Mouse (Mus musculus) yolk sac, embryonic 10.5 days (tissue): Measurements from ENCODE around the gene Ace.

Experiments used
- DNase-seq: peaks from one replicate; pipeline ENCODE4 v3.0.0-alpha.2; 2017; ENCODE audit warnings: low spot score

The Ace gene

DNA sequence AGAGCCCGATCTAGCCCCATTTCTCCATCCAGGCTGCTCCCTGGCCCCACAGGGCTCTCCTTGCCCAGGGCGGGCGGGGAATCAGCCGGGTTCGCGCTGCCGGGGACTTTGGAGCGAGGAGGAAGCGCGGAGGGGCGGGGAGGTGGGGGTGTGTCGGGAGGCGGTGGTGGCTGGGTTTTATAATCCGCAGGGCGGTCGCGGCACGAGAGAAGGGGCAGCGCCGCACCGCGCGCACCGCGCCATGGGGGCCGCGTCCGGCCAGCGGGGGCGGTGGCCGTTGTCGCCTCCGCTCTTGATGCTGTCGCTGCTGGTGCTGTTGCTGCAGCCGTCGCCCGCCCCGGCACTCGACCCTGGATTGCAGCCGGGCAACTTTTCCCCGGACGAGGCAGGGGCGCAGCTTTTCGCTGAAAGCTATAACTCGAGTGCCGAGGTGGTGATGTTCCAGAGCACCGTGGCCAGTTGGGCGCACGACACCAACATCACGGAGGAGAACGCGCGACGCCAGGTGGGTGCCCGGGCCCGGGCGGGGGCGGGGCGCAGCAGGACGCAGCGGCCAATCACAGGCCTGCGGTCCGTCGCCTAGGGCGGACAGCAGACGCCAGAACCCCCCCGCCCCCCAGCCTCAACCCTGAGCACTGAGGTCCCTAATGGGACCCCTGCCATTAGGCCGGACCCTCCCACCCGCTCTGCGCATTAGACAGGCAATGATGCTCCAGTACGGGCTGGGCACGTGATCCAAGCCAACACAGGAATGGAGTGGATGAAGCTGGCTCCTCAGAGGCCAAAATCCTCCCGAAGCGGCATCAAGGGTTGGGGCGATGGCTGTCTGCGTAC lies at the start of gene Ace:
Gene Ace, plus strand, starts transcription at position 205 of the 834 bp plus-strand sequence.
- DNase-seq, result peak; percentile 52

DNA sequence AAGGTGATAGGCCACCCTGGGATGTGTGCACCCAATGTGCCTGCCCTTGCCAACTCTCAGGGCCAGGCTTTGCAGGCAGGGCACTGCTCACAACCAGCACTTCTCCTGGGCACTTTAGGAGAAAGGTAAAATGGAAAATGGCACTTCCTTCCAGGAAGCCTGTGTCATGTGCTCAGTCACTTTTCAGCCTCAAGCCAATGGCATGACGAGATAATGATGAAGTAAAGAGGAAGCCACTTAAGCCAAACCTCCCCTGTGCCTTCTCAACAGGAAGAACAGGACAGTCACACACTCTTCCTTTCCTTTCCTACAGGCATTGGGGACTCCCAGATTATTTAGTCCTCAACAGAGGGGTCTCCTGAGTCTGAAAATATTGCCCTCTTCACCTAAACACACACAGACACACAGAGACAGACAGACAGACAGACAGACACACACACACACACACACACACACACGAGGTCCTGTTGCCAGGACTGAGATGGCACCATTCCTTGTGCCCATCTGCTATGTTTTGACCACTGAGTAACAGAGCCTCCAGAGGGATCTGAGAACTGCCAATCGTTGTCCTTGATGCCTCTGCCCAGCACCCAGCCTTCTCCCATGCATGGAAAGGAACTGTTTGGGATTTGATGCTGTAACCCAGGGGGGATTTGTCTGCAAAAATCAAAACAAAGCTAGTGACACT lies 47.5 kb upstream of the Ace start:
- no peak for DNase-seq

GRCm38 (mm10) chr11:105920836-105921235 lies 46.9 kb upstream of the Ace start:
- DNase-seq, result no peak

DNA sequence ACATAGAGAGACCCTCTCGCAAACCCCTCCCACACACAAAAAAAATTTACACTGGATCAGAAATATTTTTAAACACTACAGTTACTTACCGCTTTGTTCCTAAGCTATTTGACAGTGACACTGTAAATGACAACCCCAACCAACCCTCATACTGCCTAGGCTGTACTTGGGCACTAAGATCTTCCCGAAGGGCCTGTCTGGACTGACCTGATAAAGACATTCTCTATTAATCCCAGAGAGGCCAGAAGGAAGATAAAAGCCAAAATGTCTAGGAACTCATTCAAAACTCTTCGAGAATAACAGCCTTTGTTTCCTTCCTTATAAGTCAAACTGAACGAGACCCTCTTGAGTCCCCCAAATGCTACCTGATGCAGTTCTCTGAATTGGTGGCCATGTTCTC lies 46.5 kb upstream of the Ace start:
- no peak for DNase-seq

DNA sequence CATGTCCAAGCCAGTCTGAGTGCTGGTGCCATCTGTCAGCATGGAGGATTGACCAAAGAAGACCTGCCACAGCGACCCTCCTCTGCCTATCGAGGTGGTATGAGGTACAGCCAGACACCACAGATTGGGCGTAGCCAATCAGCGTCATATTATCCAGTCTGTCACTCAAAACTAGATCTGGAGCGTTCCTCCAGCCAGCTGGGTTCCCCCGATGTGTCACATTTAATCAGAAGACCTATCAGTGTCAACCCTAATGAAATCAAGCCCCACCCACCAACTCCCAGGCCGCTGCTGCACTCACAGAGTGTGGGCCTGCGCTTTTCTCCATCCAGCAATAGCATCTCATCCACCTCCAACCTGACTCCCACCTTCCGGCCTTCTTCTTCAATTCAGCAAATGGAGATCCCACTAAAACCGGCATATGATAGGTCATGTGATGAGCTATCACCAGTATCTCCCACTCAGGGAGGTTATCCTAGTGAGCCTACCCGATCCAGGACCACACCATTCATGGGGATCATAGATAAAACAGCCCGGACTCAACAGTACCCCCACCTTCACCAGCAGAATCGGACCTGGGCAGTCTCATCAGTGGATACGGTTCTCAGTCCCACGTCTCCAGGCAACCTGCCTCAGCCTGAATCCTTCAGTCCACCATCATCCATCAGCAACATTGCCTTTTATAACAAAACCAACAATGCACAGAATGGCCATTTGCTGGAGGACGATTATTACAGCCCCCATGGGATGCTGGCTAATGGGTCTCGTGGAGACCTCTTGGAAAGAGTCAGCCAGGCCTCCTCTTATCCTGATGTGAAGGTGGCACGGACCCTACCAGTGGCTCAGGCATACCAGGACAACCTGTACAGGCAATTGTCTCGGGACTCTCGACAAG lies 44.7 kb upstream of the Ace start:
- no peak for DNase-seq

DNA sequence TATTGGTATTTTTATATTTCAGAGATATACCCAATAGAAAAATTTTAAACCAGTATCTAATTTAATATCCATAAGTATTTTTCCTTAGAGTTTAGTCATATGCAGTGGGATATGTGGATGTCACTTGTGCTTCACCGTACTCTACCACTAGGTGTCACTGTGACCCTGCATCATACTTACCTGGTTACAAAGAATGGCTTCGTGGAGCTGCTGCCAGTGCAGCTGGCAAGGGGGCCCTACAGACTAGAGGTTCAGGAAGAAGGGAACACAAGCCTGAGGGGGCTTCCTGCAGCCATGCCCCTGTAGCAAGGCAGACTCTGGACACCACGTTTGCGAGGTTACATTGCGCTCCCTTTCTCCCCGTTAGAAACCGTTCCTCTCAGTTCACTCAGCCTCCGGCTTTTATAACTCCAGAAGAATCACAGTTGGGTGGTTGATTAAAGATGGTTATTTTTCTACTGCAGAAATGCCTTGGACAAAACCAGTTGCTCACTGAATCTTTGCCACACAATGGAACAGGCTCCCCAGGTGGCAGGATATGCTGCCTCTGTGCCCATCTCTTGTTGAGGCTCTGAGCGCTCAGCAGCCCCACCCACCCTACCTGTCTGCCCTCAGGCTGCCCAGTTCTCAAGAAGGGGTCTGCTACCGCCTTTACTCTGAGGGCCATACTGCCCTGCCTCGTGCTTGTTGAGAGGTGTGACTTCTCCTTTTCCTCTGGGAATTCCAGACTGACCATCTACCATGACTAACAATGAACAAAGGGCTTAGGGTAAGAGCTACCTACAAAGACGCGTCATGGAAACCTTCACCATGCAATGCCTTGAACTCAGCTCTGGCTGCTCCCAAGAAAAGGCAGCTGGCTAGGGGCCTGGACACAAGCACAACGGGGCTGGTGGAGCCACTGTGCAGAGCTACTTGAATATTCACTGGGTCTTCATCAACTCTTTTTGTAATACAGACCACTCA lies 40.4 kb upstream of the Ace start:
- DNase-seq, result peak; percentile 55

- no peak for DNase-seq
Observed at GRCm38 (mm10) chr11:105928171-105928570, 39.6 kb upstream of the Ace start.

DNA sequence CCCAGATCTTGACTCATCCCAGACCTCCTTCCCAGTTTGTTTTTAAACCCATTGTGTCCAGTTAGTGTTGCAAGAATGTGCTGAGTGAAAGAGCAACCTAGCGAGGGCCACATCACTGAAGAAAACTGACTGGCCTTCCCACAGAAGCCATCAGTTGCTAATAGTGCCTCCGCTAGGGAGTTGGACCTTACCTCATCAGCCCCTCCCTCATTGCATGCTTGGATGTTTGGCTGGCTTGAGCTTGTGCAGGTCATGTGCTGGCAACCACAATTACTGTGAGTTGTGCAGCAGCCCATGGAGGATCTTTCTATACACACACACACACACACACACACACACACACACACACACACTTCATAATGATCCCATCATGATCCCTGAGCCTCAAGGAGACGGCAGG lies 36.4 kb upstream of the Ace start:
- DNase-seq, result no peak

- no peak for DNase-seq
Observed at GRCm38 (mm10) chr11:105933746-105934145, 34.0 kb upstream of the Ace start.

- no peak for DNase-seq
Observed at GRCm38 (mm10) chr11:105934303-105934711, 33.4 kb upstream of the Ace start.

DNA sequence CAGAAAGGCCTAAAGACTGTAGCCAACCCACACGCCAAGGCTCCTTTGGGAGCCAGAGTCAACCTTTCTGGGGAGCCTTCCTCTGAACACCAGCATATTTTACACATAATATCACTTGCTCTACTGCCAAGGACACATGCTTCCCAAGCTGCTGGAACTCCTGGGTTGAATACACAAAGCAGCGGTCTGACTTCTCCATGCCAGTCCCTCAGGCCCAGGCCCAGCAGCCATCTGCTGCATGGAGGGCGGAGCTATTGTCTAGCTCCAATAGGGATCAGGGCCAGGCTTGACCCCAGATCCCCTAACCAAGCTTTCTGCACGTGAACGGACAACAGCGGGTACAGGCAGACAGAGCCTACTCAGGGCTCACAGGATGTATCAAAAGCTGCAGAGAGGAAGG lies 32.9 kb upstream of the Ace start:
- no peak for DNase-seq

DNA sequence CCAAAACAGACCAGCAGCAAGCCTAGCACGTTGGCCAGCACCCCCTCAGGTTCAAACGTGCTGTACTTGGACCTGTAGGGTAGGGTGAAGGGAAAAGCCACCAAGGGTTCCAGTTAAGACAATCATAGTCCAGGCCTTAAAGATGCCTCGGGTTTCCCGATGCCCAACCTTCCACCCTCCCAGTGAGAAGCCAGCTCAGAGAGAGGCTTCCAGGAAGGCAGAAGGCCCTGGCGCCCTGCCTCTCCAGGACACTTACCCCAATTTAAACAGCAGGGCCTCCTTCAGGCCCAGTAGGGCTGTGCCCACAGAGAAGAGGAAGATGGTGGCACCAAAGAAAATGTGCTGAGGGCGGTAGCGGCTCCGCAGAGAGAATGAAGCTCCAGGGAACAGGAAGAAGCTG lies 32.2 kb upstream of the Ace start:
- DNase-seq, result no peak

GRCm38 (mm10) chr11:105936200-105936599 lies 31.5 kb upstream of the Ace start:
- DNase-seq, result no peak

DNA sequence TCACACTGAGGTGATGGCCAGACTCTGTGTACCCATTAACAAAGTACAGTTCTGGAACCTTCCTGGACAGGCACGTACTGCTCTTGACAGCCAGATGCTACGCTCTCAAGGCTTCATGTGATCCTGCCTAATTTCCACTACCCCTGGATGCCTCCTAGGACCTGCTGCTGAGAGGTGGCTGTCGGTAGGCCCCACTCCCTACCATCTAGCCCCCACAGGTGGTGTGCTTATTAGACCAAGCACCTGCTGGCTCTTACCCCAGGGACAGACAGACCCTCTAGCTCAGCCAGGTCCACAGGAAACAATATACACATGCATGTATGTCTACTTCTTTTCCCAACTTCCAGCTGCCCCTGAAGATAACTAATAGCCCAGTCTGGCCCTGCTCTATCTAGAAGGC lies 30.8 kb upstream of the Ace start:
- no peak for DNase-seq

DNA sequence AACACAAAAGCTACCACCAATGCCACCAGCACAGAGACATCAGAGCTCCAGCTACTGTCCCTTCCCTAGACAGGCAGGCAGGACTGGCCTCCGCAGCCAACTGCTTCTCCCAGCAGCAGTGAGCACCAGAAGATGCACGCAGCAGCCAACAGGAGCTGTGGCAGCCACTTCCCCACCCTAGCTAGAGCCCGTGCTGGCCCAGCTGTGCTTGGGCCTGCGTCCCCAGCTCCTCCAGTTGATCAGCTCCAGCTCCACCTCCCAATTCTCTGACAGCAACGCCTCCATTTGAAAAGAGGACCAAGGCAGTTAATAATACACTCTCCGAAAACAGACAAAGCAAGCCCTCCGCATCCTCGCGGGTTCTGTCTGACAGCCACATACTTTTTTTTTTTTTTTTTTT lies 29.0 kb upstream of the Ace start:
- no peak for DNase-seq

DNA sequence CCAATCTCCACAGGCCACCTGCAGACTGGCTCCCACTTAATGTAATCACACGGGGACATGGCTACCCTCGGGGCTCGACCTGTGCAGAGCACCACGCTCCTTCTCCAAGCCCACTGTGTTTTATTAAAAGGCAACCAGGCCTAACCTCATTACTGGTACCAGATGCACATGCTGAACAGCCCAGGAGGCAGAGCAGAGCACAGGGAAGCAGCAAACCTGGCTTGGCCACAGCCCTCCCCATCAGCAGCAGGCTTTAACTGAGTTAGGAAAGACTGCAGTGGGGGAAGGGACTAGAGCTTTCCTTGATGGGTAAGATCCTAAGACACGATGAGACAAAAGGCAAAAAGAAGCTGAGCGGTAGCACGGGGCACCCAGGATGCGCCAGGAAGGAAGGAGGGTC lies 25.8 kb upstream of the Ace start:
- DNase-seq, result no peak

DNA sequence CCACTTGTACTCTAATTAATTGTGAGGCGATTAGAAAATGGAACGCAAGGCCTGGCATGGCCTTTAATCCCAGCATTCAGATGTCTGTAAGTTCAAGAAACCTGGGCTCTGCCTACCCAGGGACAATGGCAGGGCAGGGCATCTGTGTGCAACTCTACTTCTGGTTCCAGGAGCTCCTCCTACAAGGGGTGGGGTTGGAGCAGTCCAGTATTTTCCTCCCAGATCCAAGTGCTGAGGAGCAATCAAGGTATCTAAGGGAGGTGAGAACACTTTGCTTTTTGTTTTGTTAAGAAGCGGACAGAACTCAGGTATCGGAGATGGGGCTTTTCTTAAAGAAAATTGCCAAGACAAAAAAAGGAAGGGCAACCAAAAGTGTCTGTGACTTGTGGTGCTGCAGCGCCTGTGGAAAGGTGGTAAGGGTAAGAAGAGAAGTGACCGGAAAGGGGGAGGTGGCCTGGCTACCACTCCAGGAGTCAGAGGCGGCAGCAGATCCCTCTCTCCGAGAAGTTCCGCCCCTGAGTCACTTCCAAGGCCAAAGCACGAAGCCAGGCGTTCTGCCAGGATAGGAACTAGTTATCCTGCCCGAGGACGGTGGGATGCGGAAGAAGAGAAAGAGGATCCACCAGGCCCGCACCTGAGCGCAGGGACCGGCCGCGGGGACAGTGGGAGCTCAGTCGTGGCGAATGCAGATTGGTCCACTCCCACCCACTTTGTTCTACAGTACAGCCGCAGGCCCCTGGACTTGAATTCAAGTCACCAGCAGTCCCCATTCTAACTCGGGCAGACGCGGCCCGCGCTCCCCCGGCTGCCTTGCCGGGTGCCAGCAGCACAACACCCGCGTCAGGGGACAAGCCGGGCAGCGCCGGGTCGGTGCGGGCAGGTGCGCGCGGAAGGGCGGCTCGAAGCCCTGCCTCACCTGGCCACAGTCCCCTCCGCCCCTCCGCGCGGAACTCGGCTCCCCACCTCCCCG lies 24.3 kb upstream of the Ace start:
- DNase-seq, result peak; percentile 49

DNA sequence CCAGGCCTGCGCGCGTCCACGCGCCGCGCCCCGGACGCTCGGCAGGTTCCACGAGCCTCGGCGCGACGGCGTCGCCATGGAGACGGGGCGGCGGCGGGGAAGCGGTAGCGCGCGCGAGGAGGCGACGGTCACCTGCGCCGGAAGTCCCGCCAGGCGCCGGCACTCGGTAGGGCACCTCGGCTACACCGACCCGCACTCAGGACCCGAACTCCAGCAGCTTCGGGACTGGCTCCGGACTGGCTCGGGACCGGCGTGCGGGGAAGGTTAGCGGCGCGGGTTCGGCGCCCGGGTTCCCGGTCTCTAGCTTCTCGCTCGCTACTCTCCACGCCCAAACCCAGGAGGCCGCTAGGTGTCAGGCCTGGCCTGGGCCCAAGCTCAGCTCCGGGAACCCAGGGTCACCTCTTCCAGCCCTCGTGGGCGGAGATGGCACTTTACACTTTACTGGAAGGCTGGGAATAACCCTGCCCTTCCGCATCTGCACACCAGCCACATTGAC lies 23.6 kb upstream of the Ace start:
- DNase-seq, result peak; percentile 81

DNA sequence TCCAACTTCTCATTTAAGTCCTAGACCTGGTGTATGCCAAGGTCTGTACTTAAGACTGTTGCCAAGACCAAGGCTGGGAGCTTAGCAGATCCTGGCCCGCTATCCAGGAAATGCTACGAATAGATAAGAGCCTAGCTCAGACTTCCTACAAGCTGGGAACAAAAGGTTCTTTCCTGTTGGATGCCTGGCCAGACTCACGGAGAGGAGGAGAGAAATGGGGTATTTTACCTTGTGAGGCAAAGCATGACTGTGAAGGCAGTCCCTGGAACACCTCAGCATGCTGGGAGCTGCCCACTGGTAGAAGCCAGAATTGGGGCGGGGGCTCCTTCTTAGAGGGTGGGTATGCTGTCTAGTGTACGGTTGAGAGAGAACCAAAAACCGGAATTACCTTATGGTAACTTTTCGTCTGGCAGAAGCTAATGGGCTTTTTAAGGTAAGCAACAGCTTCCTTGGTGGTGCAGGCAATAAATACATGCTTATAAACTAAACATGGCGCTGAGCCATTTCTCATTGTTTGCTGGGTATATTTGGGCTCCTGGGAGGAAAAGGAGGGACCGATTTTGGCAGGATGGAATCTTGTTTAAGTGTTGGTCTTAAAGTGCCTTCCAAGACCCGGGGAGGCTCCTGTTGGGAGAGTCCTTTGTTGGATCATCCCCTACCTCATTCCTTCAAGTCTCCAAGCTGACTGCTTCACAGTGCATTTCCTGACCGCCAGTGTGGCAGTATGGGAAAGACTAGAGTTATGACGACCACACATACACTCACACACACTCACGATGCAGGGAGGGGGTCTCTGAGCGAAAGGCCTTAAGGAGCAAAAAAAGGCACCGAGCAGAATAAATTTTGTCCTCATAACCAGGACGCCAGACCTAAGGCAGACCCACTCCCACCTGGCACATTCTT lies 22.7 kb upstream of the Ace start:
- no peak for DNase-seq
